Mouse (Mus musculus): ENCODE results near the gene Dph5. TPM values are rescaled to one million over a fixed set of nuclear protein-coding genes. Genes with fewer than 3 reads are reported as not detected.

The Dph5 gene
- polyA plus RNA-seq, 1 experiment from 2014 or later, result 18.2 TPM

GRCm38 (mm10) chr3:115926531-115926930 lies 38.9 kb downstream of the Dph5 start:
- Histone ChIP-seq H3K9me3 (ENCODE audit: control insufficient read depth, low read length) (no peaks in the 10 kb centered on the region), H3K9ac (ENCODE audit: low read length) (no peak overlapping the region), H3K4me2 (ENCODE audit: low read length) (no peak overlapping the region), H3K4me1 (ENCODE audit: control insufficient read depth in 2 of 2, insufficient read depth in 2 of 2, low read length in 2 of 2) (peaks cover 2 to 9% of the 10 kb centered on the region in 2 experiments), H3K36me3 (ENCODE audit: control insufficient read depth, insufficient read depth, low read length) (peaks cover 36% of the 10 kb centered on the region), H3K27ac (replicated peaks in 1 of 2; ENCODE audit: control insufficient read depth in 1 of 2, insufficient read depth in 1 of 2, low read depth in 2 of 2, low read length in 2 of 2) (no peak overlapping the region), H3K27me3 (ENCODE audit: control insufficient read depth, insufficient read depth, low read length) (no peaks in the 10 kb centered on the region), H3K4me3 (ENCODE audit: control insufficient read depth in 1 of 2, insufficient read depth in 1 of 2, low read depth in 1 of 2, low read length in 2 of 2) (no peak overlapping the region)
- no peak for ATAC-seq (ENCODE audit: insufficient number of reproducible peaks, insufficient read depth, low FRiP score, low read depth)
- 91% methylated on average over 8 of the region's 8 CpGs for WGBS

- WGBS, result 92% methylated on average over 6 of the region's 6 CpGs
- Histone ChIP-seq H3K9me3 (ENCODE audit: control insufficient read depth, low read length) (no peaks in the 10 kb centered on the region), H3K4me3 (ENCODE audit: control insufficient read depth in 1 of 2, insufficient read depth in 1 of 2, low read depth in 1 of 2, low read length in 2 of 2) (no peak overlapping the region), H3K36me3 (ENCODE audit: control insufficient read depth, insufficient read depth, low read length) (peaks cover 37% of the 10 kb centered on the region), H3K4me1 (ENCODE audit: control insufficient read depth in 2 of 2, insufficient read depth in 2 of 2, low read length in 2 of 2) (no peaks in the 10 kb centered on the region), H3K27ac (replicated peaks in 1 of 2; ENCODE audit: control insufficient read depth in 1 of 2, insufficient read depth in 1 of 2, low read depth in 2 of 2, low read length in 2 of 2) (no peak overlapping the region), H3K27me3 (ENCODE audit: control insufficient read depth, insufficient read depth, low read length) (no peaks in the 10 kb centered on the region), H3K4me2 (ENCODE audit: low read length) (no peak overlapping the region), H3K9ac (ENCODE audit: low read length) (no peak overlapping the region)
- no peak for ATAC-seq (ENCODE audit: insufficient number of reproducible peaks, insufficient read depth, low FRiP score, low read depth)
Observed at GRCm38 (mm10) chr3:115931701-115932100, 44.1 kb downstream of the Dph5 start.

- ATAC-seq (ENCODE audit: insufficient number of reproducible peaks, insufficient read depth, low FRiP score, low read depth), result no peak
- Histone ChIP-seq H3K4me2 (ENCODE audit: low read length) (no peak overlapping the region), H3K27me3 (ENCODE audit: control insufficient read depth, insufficient read depth, low read length) (no peaks in the 10 kb centered on the region), H3K27ac (replicated peaks in 1 of 2; ENCODE audit: control insufficient read depth in 1 of 2, insufficient read depth in 1 of 2, low read depth in 2 of 2, low read length in 2 of 2) (no peak overlapping the region), H3K4me3 (ENCODE audit: control insufficient read depth in 1 of 2, insufficient read depth in 1 of 2, low read depth in 1 of 2, low read length in 2 of 2) (no peak overlapping the region), H3K4me1 (ENCODE audit: control insufficient read depth in 2 of 2, insufficient read depth in 2 of 2, low read length in 2 of 2) (no peaks in the 10 kb centered on the region), H3K36me3 (ENCODE audit: control insufficient read depth, insufficient read depth, low read length) (peaks cover 24% of the 10 kb centered on the region), H3K9ac (ENCODE audit: low read length) (no peak overlapping the region), H3K9me3 (ENCODE audit: control insufficient read depth, low read length) (no peaks in the 10 kb centered on the region)
- 84% methylated on average over 18 of the region's 18 CpGs for WGBS
Observed at GRCm38 (mm10) chr3:115933293-115934186, 45.9 kb downstream of the Dph5 start.

GRCm38 (mm10) chr3:115936734-115937599 lies 49.3 kb downstream of the Dph5 start:
- Histone ChIP-seq H3K36me3 (ENCODE audit: control insufficient read depth, insufficient read depth, low read length) (peaks cover 24% of the 10 kb centered on the region; the same call in 1 of the 2 replicates), H3K9me3 (ENCODE audit: control insufficient read depth, low read length) (no peaks in the 10 kb centered on the region), H3K4me1 (ENCODE audit: control insufficient read depth in 2 of 2, insufficient read depth in 2 of 2, low read length in 2 of 2) (no peaks in the 10 kb centered on the region), H3K27me3 (ENCODE audit: control insufficient read depth, insufficient read depth, low read length) (no peaks in the 10 kb centered on the region), H3K9ac (ENCODE audit: low read length) (no peak overlapping the region), H3K4me3 (ENCODE audit: control insufficient read depth in 1 of 2, insufficient read depth in 1 of 2, low read depth in 1 of 2, low read length in 2 of 2) (no peak overlapping the region), H3K4me2 (ENCODE audit: low read length) (no peak overlapping the region), H3K27ac (replicated peaks in 1 of 2; ENCODE audit: control insufficient read depth in 1 of 2, insufficient read depth in 1 of 2, low read depth in 2 of 2, low read length in 2 of 2) (no peak overlapping the region)
- no peak for ATAC-seq (ENCODE audit: insufficient number of reproducible peaks, insufficient read depth, low FRiP score, low read depth)
- WGBS, result 51% methylated on average over 4 of the region's 4 CpGs

- ATAC-seq (ENCODE audit: insufficient number of reproducible peaks, insufficient read depth, low FRiP score, low read depth), result no peak
- WGBS, result 86% methylated on average over 10 of the region's 10 CpGs
- Histone ChIP-seq H3K9ac (ENCODE audit: low read length) (no peak overlapping the region), H3K4me1 (ENCODE audit: control insufficient read depth in 2 of 2, insufficient read depth in 2 of 2, low read length in 2 of 2) (no peaks in the 10 kb centered on the region), H3K4me3 (ENCODE audit: control insufficient read depth in 1 of 2, insufficient read depth in 1 of 2, low read depth in 1 of 2, low read length in 2 of 2) (no peak overlapping the region), H3K27ac (replicated peaks in 1 of 2; ENCODE audit: control insufficient read depth in 1 of 2, insufficient read depth in 1 of 2, low read depth in 2 of 2, low read length in 2 of 2) (no peak overlapping the region), H3K9me3 (ENCODE audit: control insufficient read depth, low read length) (no peaks in the 10 kb centered on the region), H3K27me3 (ENCODE audit: control insufficient read depth, insufficient read depth, low read length) (no peaks in the 10 kb centered on the region), H3K4me2 (ENCODE audit: low read length) (no peak overlapping the region), H3K36me3 (ENCODE audit: control insufficient read depth, insufficient read depth, low read length) (peaks cover 27% of the 10 kb centered on the region)
Observed at GRCm38 (mm10) chr3:115937807-115938206, 50.2 kb downstream of the Dph5 start.

GRCm38 (mm10) chr3:115940510-115940909 lies 52.9 kb downstream of the Dph5 start:
- WGBS, result 64% methylated on average over 4 of the region's 4 CpGs
- H3K36me3 ChIP-seq (ENCODE audit: control insufficient read depth, insufficient read depth, low read length), result peaks cover 53% of the 10 kb centered on the region
- H3K9me3 ChIP-seq (ENCODE audit: control insufficient read depth, low read length), result no peaks in the 10 kb centered on the region
- H3K4me3 ChIP-seq (ENCODE audit: control insufficient read depth in 1 of 2, insufficient read depth in 1 of 2, low read depth in 1 of 2, low read length in 2 of 2), result no peak overlapping the region
- H3K4me1 ChIP-seq (ENCODE audit: control insufficient read depth in 2 of 2, insufficient read depth in 2 of 2, low read length in 2 of 2), result no peaks in the 10 kb centered on the region
- H3K27me3 ChIP-seq (ENCODE audit: control insufficient read depth, insufficient read depth, low read length), result no peaks in the 10 kb centered on the region
- no peak overlapping the region for H3K4me2 ChIP-seq (ENCODE audit: low read length)
- ATAC-seq (ENCODE audit: insufficient number of reproducible peaks, insufficient read depth, low FRiP score, low read depth), result no peak
- no peak overlapping the region for H3K27ac ChIP-seq (replicated peaks in 1 of 2; ENCODE audit: control insufficient read depth in 1 of 2, insufficient read depth in 1 of 2, low read depth in 2 of 2, low read length in 2 of 2)
- H3K9ac ChIP-seq (ENCODE audit: low read length), result no peak overlapping the region

GRCm38 (mm10) chr3:115941464-115941863 lies 53.8 kb downstream of the Dph5 start:
- H3K4me1 ChIP-seq (ENCODE audit: control insufficient read depth in 2 of 2, insufficient read depth in 2 of 2, low read length in 2 of 2), result no peaks in the 10 kb centered on the region
- ATAC-seq (ENCODE audit: insufficient number of reproducible peaks, insufficient read depth, low FRiP score, low read depth), result no peak
- H3K4me2 ChIP-seq (ENCODE audit: low read length), result no peak overlapping the region
- H3K36me3 ChIP-seq (ENCODE audit: control insufficient read depth, insufficient read depth, low read length), result peaks cover 60% of the 10 kb centered on the region
- 90% methylated on average over 8 of the region's 8 CpGs for WGBS
- H3K27me3 ChIP-seq (ENCODE audit: control insufficient read depth, insufficient read depth, low read length), result no peaks in the 10 kb centered on the region
- H3K4me3 ChIP-seq (ENCODE audit: control insufficient read depth in 1 of 2, insufficient read depth in 1 of 2, low read depth in 1 of 2, low read length in 2 of 2), result no peak overlapping the region
- H3K9me3 ChIP-seq (ENCODE audit: control insufficient read depth, low read length), result no peaks in the 10 kb centered on the region
- no peak overlapping the region for H3K27ac ChIP-seq (replicated peaks in 1 of 2; ENCODE audit: control insufficient read depth in 1 of 2, insufficient read depth in 1 of 2, low read depth in 2 of 2, low read length in 2 of 2)
- H3K9ac ChIP-seq (ENCODE audit: low read length), result no peak overlapping the region

Data from heart, embryonic 14.5 days (tissue).